Mouse (Mus musculus): ENCODE data around the gene Gls2.

DNA sequence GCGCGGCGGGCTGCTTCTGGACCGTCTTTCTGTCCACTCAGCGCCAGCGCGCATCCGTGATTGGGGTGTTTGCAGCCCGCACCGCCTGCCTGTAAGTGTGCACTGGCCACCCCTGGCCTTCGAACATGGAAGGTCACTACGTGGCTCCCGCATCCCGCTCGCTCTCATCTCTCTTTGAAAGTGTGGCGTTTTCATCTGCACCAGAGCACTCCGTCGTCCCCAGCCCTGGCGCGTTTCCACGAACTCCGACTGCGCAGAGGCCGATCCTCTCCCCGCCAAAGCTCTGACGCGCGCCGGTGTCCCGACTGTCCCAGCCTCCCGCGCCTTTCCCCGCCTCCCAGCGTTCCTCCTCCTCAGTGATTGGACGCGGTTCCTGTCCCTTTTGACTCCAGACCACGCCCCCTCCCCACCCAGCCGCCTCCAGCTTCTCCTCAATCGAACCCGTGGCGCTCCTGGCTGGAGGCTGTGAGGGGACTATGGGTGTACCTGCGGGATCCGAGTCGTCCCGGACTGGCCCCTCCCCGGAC, at the start of gene Gls2:
- TF ChIP-seq TAL1 (IDR thresholded peaks at IDR 0.05; ENCODE audit: low read length) (no peak), GATA1 (IDR thresholded peaks at IDR 0.05; ENCODE audit: low read length) (no peak)

All from erythroblast, embryonic 14.5 days (primary cell).